Mouse (Mus musculus): ENCODE results near the gene Spock2.

- no peak for TF ChIP-seq FLI1 (IDR thresholded peaks at IDR 0.05; ENCODE audit: low read length)
- TF ChIP-seq GATA1 (IDR thresholded peaks at IDR 0.05; ENCODE audit: borderline replicate concordance, low read length) = no peak
Measured at GRCm38 (mm10) chr10:60140751-60141150, 34.7 kb downstream of the Spock2 start.

Data from megakaryocyte, embryonic 14.5 days (primary cell).